Mouse (Mus musculus): ENCODE measurements around the gene Ugt1a6a.

DNA sequence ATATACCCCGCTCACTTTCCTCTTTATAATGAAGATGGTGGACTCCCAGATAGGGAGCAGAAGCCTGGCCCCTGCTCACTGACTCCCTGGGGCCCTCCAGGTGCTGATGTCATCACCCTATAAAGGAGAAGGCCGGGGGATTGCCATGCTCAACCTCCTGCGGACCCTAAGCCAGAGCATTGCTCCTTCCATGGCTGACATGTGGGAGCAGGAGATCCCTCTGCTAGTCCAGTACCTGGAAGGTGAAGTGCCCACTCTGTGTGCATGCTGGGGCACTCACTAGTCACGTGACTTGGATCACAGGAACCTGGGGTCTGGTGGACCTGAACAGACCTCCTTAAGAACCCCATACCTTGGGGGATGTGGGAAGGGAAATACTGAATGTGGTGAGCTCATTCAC, 106.0 kb downstream of the Ugt1a6a start:
- TF ChIP-seq GABPA (IDR thresholded peaks at IDR 0.05; ENCODE audit: low read depth, low read length) (no peak), E2F4 (IDR thresholded peaks at IDR 0.05; ENCODE audit: borderline replicate concordance, low read depth, low read length) (no peak), TAL1 (IDR thresholded peaks at IDR 0.05; ENCODE audit: low read length) (no peak)
